Mouse (Mus musculus): ENCODE measurements around the gene Ccdc71. TPM values are rescaled to one million over a fixed set of nuclear protein-coding genes. Genes with fewer than 3 reads are reported as not detected.

The Ccdc71 gene
- total RNA-seq, 2 experiments from 2014 or later, result 31.3 to 44.6 TPM

DNA sequence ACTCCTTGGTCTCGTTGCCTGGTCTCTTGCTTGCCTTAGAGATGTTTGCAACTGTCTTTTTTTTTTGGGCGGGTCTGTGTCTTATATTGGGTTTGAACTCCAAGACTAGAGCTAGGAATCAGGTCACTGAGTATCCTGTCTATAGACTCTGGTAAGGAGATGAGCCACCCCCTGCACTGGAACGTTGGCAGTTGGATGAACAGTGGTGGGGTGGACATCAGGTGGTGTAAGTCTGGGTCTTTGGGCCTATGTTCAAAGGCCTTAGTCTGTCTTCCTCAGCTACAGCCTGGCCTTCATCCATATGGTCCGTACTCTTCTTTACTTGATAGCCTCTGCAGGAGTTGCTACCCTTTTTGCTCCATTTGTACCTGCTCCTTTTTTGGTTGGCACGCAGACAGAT lies 1.3 kb downstream of the Ccdc71 start:
- DNase-seq (ENCODE audit: extremely low spot score in 1 of 2, low spot score in 2 of 2), result no peak
- intact Hi-C loops (cut with DNase I), result no loop called here
- Histone ChIP-seq H3K4me3 (peak overlapping the region; percentile 75), H3K27ac (no peak overlapping the region)
- no peak for TF ChIP-seq CTCF (IDR thresholded peaks at IDR 0.05)

DNA sequence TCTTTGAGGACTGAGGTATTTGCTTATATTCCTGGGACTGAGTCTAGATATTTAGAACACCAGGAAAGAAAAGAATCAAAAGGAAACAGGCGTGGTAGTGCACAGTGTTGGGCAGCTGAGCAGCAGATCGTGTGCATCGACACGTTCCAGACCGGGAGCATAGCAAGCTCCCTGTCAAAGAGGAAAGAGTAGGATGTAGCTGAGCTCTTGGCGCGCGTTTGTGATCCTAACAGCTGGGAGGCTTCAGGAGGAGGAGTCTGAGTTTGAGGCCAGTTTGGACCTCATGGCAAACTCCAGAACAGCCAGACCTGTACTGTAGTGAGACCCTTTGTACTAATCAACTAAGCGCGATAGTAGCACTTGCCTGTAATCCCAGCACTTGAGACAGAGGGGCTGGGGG lies 1.9 kb downstream of the Ccdc71 start:
- H3K4me3 ChIP-seq, result no peak overlapping the region
- TF ChIP-seq CTCF (IDR thresholded peaks at IDR 0.05), result no peak
- intact Hi-C loops (cut with DNase I), result no loop called here
- no peak for DNase-seq (ENCODE audit: extremely low spot score in 1 of 2, low spot score in 2 of 2)
- H3K27ac ChIP-seq, result no peak overlapping the region

DNA sequence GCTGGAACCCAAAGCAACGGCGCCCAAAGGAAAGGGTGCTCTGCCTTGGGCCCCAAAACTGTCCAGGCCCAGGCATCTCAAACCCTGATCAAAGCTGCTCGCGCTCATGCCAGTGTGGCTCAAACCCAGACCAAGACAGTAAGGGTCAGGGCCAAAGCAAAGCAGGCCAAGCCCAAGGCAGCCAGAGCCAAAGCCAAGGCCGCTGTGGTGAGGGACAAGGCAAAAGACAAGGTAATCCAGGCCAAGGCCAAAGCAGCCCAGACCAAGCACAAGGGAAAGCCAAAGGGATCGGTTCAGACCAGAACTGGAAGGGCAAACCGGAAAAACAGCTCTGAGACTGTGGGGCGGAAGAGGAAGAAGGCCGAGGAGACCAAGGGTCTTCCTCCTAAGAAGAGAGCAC lies 3.4 kb downstream of the Ccdc71 start:
- no peak for DNase-seq (ENCODE audit: extremely low spot score in 1 of 2, low spot score in 2 of 2)
- Histone ChIP-seq H3K27ac (no peak overlapping the region), H3K4me3 (no peak overlapping the region)
- intact Hi-C loops (cut with DNase I), result no loop called here
- TF ChIP-seq CTCF (IDR thresholded peaks at IDR 0.05), result no peak

DNA sequence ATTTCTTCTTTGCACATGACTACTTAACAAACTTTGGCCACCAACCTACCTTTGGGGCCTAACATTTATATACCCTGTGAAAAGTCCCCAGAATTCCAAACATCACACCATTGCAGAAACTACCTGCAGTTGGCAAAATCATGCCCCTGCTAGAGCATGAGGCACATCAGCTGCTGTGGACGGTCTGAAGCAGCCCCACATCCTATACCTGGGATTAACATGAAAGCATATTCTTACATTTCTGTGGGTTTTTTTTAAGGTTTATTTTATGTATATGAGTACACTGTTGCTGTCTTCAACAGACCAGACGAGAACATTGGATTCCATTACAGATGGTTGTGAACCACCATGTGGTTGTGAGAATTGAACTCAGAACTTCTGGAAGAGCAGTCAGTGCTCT lies 5.9 kb downstream of the Ccdc71 start:
- TF ChIP-seq CTCF (IDR thresholded peaks at IDR 0.05), result no peak
- no peak for DNase-seq (ENCODE audit: extremely low spot score in 1 of 2, low spot score in 2 of 2)
- Histone ChIP-seq H3K27ac (no peak overlapping the region), H3K4me3 (no peak overlapping the region)
- intact Hi-C loops (cut with DNase I), result no loop called here

DNA sequence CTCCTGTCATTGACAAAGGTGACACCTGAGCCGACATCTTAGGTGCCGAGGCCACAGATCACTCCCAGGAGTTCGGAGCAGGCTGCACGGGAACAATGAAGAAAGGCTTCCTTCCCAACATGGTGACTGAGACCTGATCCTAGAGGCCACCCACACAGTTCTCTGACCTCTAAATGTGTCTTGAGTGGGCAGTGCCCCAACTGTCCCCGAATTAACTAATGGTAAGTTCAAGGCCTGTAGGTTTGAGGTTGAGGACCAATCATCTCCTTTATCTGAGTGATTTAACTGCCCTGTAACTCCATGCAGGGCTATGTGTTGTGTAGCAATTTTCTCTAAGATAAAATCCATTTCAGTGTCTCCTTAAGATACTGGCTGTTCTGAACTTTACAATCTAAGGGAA lies 9.1 kb downstream of the Ccdc71 start:
- DNase-seq (ENCODE audit: extremely low spot score in 1 of 2, low spot score in 2 of 2), result no peak
- Histone ChIP-seq H3K27ac (no peak overlapping the region), H3K4me3 (no peak overlapping the region)
- intact Hi-C loops (cut with DNase I), result no loop called here
- no peak for TF ChIP-seq CTCF (IDR thresholded peaks at IDR 0.05)

DNA sequence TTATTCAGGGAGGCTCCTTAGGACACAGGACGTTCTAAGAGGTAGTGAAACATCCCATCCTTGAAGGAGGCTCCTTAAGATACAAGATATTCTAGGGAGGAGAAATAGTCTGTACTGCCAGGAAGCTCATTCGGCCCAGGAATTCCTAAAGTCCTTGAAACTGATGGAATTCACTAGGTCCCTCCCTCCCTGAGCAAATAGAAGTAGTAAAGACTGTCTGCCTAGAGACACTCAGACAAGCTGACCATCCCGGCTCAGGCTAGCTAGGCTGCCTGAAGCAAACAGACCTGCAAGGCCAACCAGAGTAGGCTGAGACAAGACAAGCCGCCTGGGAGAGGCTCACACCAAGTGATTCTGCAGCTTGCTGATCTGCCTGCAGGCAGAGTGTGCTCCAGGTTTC lies 9.5 kb downstream of the Ccdc71 start:
- DNase-seq (ENCODE audit: extremely low spot score in 1 of 2, low spot score in 2 of 2), result no peak
- intact Hi-C loops (cut with DNase I), result no loop called here
- no peak for TF ChIP-seq CTCF (IDR thresholded peaks at IDR 0.05)
- H3K27ac ChIP-seq, result no peak overlapping the region
- no peak overlapping the region for H3K4me3 ChIP-seq

DNA sequence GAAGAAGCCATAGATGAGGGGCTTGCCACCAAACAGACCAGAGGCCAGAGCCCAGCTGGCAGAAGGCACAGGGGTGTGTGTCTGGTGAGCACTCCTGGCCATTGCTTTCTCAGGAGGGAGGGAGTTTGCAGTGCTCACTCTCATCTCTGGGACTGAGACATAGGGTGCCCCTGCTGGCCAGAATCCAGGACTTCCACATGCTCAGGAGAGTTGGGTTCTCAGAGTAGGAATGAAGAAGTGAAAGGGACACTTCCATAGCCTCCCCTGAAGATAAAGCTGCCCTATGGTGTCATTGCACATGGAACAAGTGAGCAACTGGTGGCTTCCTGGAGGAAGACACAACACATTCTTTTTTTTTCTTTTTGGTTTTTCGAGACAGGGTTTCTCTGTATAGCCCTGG lies 14.2 kb downstream of the Ccdc71 start:
- no peak for TF ChIP-seq CTCF (IDR thresholded peaks at IDR 0.05)
- no peak overlapping the region for H3K27ac ChIP-seq
- no peak for DNase-seq (ENCODE audit: extremely low spot score in 1 of 2, low spot score in 2 of 2)
- intact Hi-C loops (cut with DNase I), result no loop called here
- no peak overlapping the region for H3K4me3 ChIP-seq

DNA sequence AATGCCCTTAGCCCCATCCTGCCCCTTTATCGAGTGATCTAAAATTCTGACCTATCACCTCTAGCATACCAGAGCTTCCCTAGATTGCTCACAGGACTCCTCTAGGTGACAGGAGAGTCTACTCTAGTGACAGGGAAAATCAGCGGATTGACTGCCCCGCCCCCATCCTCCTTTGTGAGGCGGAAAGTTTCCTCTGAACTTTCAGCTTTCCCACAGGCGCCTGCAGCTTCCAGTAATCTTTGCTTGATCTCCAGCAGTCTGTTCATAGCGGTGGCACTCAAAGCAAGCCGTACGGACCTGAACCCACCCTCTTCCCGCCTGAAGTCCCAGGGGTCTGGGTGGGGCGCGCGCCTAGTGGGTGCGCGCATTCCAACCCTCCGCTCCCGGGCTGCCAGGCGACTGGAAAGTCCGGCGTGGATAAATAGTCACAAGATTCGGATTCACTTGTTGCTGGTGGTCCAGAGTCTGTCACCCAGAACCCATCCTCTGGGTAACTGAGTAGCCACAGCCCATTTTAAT lies 18.4 kb downstream of the Ccdc71 start:
- TF ChIP-seq CTCF (IDR thresholded peaks at IDR 0.05), result no peak
- DNase-seq (ENCODE audit: extremely low spot score in 1 of 2, low spot score in 2 of 2), result no peak
- peak overlapping the region; percentile 64 for H3K27ac ChIP-seq
- H3K4me3 ChIP-seq, result peak overlapping the region; percentile 38
- intact Hi-C loops (cut with DNase I), result no loop called here

DNA sequence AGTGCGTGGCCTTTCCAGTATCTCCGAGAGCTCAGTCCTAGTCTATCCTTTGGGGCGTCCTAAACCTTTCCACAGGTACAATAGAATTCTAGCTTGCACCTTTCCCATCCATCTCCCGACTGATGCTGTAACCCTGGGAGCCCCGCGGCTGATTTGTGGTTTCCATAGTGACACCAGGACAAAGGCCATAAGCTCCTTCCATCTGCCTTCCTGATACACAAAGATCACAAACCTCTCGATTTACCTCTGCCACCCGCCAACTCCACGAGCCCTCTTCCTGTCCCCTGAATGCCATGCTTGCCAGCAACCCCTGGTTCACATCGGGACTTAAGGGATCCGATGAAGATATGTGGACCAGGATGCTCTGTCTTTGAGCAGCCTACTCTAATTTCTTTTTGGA lies 18.9 kb downstream of the Ccdc71 start:
- DNase-seq (ENCODE audit: extremely low spot score in 1 of 2, low spot score in 2 of 2), result no peak
- H3K27ac ChIP-seq, result no peak overlapping the region
- peak overlapping the region; percentile 38 for H3K4me3 ChIP-seq
- intact Hi-C loops (cut with DNase I), result no loop called here
- TF ChIP-seq CTCF (IDR thresholded peaks at IDR 0.05), result no peak

DNA sequence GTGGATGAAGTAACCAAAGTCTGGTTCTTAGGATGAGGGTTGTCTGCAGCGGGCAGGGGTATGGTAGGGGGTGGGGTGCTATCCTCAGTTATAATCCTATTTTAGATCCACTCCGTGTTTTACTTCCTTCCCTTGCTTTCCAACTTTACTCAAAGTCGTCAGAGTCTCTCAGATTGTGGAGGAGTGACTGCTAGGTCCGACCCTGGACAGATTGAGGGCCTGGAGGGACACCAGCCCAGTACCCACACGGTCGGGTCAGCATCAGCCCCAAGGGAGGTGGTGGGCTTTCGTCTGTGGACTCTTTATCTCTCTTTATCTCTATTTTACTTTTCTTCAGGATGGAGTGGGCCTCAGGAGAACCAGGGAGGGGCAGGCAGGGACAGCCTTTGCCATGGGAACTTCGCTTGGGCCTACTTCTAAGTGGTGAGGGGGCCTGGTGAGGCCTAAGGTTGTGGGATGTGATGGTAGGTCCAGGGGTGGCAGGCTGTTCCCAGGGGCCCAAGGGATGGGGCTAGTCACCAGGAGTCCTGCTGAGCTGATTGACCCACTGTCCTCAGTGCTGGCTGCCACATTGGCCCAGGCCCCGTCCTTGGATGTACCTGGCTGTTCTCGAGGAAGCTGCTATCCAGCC lies 19.5 kb downstream of the Ccdc71 start, which contains the start of gene Lamb2:
Lamb2 (plus strand) TSS at position 16 of the 631 bp plus-strand sequence.
- TF ChIP-seq CTCF (IDR thresholded peaks at IDR 0.05), result no peak
- DNase-seq (ENCODE audit: extremely low spot score in 1 of 2, low spot score in 2 of 2), result no peak
- peak within 1 kb of the TSS; percentile 46 for H3K4me3 ChIP-seq
- intact Hi-C loops (cut with DNase I), result no loop called here
- H3K27ac ChIP-seq, result peak within 1 kb of the TSS; percentile 66

DNA sequence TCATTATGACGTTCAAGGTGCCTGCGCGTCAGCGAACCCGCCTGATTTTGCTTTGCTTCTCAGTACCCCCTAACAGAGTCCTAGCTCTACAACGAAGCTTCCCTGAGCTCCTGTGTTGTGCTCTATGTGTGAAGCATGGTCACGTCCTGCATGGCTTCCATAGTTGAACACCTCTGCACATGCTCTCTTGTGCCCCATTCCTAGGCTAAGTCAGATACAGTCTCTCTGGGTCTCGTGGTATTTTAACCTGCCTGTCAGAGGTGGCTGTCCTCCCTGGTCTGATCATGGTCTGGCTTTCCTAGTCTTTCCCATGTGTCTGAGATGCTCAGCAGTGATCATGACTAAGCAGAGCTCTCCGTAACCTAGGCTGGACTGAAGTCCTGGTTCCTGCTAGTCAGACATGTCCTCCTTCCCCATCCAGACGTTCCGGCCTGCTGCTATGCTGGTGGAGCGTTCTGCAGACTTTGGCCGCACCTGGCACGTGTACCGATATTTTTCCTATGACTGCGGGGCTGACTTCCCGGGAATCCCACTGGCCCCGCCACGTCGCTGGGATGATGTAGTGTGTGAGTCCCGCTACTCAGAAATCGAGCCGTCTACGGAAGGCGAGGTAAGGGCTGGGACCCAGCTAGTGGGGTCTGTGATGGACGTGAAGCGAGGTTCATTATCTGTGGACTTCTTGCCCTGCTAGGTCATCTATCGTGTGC lies 20.6 kb downstream of the Ccdc71 start:
- DNase-seq (ENCODE audit: extremely low spot score in 1 of 2, low spot score in 2 of 2), result no peak
- no peak for TF ChIP-seq CTCF (IDR thresholded peaks at IDR 0.05)
- H3K27ac ChIP-seq, result no peak overlapping the region
- intact Hi-C loops (cut with DNase I), result no loop called here
- no peak overlapping the region for H3K4me3 ChIP-seq

DNA sequence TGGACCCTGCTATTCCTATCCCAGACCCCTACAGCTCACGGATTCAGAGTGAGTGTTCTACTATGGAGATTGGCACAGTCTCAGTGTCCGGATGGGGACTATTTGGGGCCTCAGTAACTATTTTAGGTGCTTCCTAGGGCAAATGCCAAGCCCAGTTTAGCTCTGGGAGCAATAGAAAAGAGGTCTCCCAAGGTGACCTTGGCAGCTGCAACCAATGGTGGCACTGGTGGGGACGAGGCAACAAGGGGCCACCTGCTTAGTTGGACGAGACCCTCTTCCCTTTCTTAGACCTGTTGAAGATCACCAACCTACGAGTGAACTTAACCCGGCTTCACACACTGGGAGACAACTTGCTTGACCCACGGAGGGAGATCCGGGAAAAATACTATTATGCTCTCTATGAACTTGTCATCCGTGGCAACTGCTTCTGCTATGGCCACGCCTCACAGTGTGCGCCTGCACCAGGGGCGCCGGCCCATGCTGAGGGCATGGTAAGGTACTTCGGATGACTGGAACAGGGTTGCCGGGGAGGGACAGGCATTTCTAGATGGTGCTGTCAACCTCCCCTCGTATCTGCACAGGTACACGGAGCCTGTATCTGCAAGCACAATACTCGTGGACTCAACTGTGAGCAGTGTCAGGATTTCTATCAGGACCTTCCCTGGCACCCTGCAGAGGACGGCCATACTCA lies 21.3 kb downstream of the Ccdc71 start:
- intact Hi-C loops (cut with DNase I), result no loop called here
- Histone ChIP-seq H3K4me3 (no peak overlapping the region), H3K27ac (no peak overlapping the region)
- TF ChIP-seq CTCF (IDR thresholded peaks at IDR 0.05), result no peak
- no peak for DNase-seq (ENCODE audit: extremely low spot score in 1 of 2, low spot score in 2 of 2)
